ENCODE assay signal across 12 mouse cellular contexts in genomic region chr7:24448782-24449517, GRCm38 (mm10). TPM values are rescaled to one million over a fixed set of nuclear protein-coding genes. Genes with fewer than 3 reads are reported as not detected.
DNase-seq lines count a peak whose midpoint lies in the region; ATAC-seq lines count a peak whose summit lies in the region.
"Had no signal": no experiment of that assay in that cellular context is flagged by ENCODE, and none has a peak within 500 bp of the region (broad histone marks: within the 10 kb centered on the region; RNA-seq: fewer than 3 reads in every experiment).

No protein-coding gene starts in this region.

- H3K9me3 ChIP-seq in liver, embryonic 16.5 days (replicated peaks; ENCODE audit: control insufficient read depth, low read length), result no peaks in the 10 kb centered on the region
- no peaks in the 10 kb centered on the region for H3K9me3 ChIP-seq in liver, embryonic 11.5 days (ENCODE audit: control insufficient read depth, low read length)
- H3K9me3 ChIP-seq in heart, embryonic 11.5 days (replicated peaks; ENCODE audit: control insufficient read depth, low read length), result no peaks in the 10 kb centered on the region
- H3K9me3 ChIP-seq: limb, embryonic 15.5 days had no signal

- H3K27ac ChIP-seq in liver, embryonic 16.5 days (ENCODE audit: low read length), result no peak overlapping the region
- no peak overlapping the region for H3K27ac ChIP-seq in liver, embryonic 11.5 days (ENCODE audit: low read depth, low read length)
- no peak overlapping the region for H3K27ac ChIP-seq in heart, embryonic 11.5 days (ENCODE audit: low read depth, low read length)
- H3K27ac ChIP-seq: limb, embryonic 15.5 days had no signal

- ATAC-seq in liver, embryonic 16.5 days (ENCODE audit: low read depth), result peak; percentile 32; the same call in 1 of the 2 replicates
- no peak for ATAC-seq in liver, embryonic 11.5 days (replicated peaks; ENCODE audit: low FRiP score)
- ATAC-seq in heart, embryonic 11.5 days (replicated peaks; ENCODE audit: insufficient number of reproducible peaks, low FRiP score, low TSS enrichment), result no peak

- H3K4me2 ChIP-seq in liver, embryonic 16.5 days (ENCODE audit: low read depth, low read length), result no peak overlapping the region
- H3K4me2 ChIP-seq in liver, embryonic 11.5 days, result no peak overlapping the region
- no peak overlapping the region for H3K4me2 ChIP-seq in heart, embryonic 11.5 days
- H3K4me2 ChIP-seq: limb, embryonic 15.5 days had no signal

- WGBS in liver, embryonic 16.5 days (ENCODE audit: insufficient replicate concordance), result 43% methylated on average over 14 of the region's 14 CpGs
- 56% methylated on average over 14 of the region's 14 CpGs for WGBS in liver, embryonic 11.5 days
- 41% methylated on average over 14 of the region's 14 CpGs for WGBS in heart, embryonic 11.5 days (ENCODE audit: insufficient replicate concordance)

- peaks cover 4% of the 10 kb centered on the region for H3K4me1 ChIP-seq in liver, embryonic 16.5 days (ENCODE audit: control insufficient read depth, low read depth, low read length)
- no peaks in the 10 kb centered on the region for H3K4me1 ChIP-seq in liver, embryonic 11.5 days (replicated peaks; ENCODE audit: control insufficient read depth, insufficient read depth, low read length)
- H3K4me1 ChIP-seq in heart, embryonic 11.5 days (ENCODE audit: control insufficient read depth, insufficient read depth, low read length), result no peaks in the 10 kb centered on the region

- H3K9ac ChIP-seq in liver, embryonic 16.5 days (ENCODE audit: low read depth, low read length), result no peak overlapping the region
- H3K9ac ChIP-seq in liver, embryonic 11.5 days (ENCODE audit: low read depth, low read length), result no peak overlapping the region
- H3K9ac ChIP-seq in heart, embryonic 11.5 days (ENCODE audit: low read depth, low read length), result no peak overlapping the region
- H3K9ac ChIP-seq: limb, embryonic 15.5 days had no signal

- H3K36me3 ChIP-seq in liver, embryonic 16.5 days (ENCODE audit: control insufficient read depth, insufficient read depth), result no peaks in the 10 kb centered on the region
- no peaks in the 10 kb centered on the region for H3K36me3 ChIP-seq in liver, embryonic 11.5 days (ENCODE audit: control insufficient read depth, insufficient read depth, low read length)
- no peaks in the 10 kb centered on the region for H3K36me3 ChIP-seq in heart, embryonic 11.5 days (ENCODE audit: control insufficient read depth, insufficient read depth, low read length)
- H3K36me3 ChIP-seq: limb, embryonic 15.5 days had no signal

- no peaks in the 10 kb centered on the region for H3K27me3 ChIP-seq in liver, embryonic 16.5 days (ENCODE audit: control insufficient read depth, insufficient read depth, low read depth, low read length)
- no peaks in the 10 kb centered on the region for H3K27me3 ChIP-seq in liver, embryonic 11.5 days (replicated peaks; ENCODE audit: control insufficient read depth, insufficient read depth, low read length)
- H3K27me3 ChIP-seq in heart, embryonic 11.5 days (ENCODE audit: control insufficient read depth, insufficient read depth, low read length), result no peaks in the 10 kb centered on the region
- H3K27me3 ChIP-seq: limb, embryonic 15.5 days had no signal

- no peak overlapping the region for H3K4me3 ChIP-seq in liver, embryonic 16.5 days (ENCODE audit: low read depth, low read length)
- H3K4me3 ChIP-seq in liver, embryonic 11.5 days (ENCODE audit: low read depth, low read length), result no peak overlapping the region
- H3K4me3 ChIP-seq in heart, embryonic 11.5 days (ENCODE audit: low read depth, low read length), result no peak overlapping the region
- H3K4me3 ChIP-seq: limb, embryonic 15.5 days had no signal

- DNase-seq in adrenal gland, adult (ENCODE audit: inconsistent age in 2 of 2, low spot score in 1 of 2), result peak; percentile 74 to 84
- DNase-seq in adrenal gland, postnatal 4 days (ENCODE audit: low spot score in 2 of 2), result no peak
- no peak for DNase-seq in liver, embryonic 11.5 days (ENCODE audit: low spot score)
- peak; percentile 53 for DNase-seq in adrenal gland, postnatal 10 days
- peak; percentile 20 for DNase-seq in retina, embryonic 14.5 days (ENCODE audit: low spot score)
- DNase-seq in spleen, postnatal 14 days (ENCODE audit: low spot score in 2 of 2), result no peak
- DNase-seq: midbrain, embryonic 14.5 days had no signal

RNA-seq across cellular contexts. Expression of gene Irgc1, which starts 3.1 kb away (rescaled TPM):
- total RNA-seq in adrenal gland, postnatal 4 days (2021), result not detected
- not detected in 2 replicates for polyA plus RNA-seq in liver, embryonic 16.5 days (2015; fragmentation: Nextera tagmentation; extraction: Ambion mirVana)
- polyA plus RNA-seq in liver, embryonic 11.5 days (2014; fragmentation: Nextera tagmentation; extraction: Ambion mirVana), result not detected in 2 replicates
- under 1 TPM in 1 of 2 experiments, not detected in 1; 0.27 TPM for total RNA-seq in adrenal gland, postnatal 10 days (2021)
- polyA plus RNA-seq in heart, embryonic 11.5 days (2014; fragmentation: Nextera tagmentation; extraction: Ambion mirVana), result not detected in 2 replicates
- total RNA-seq: gastrocnemius, adult 18-20 months; heart, postnatal 25 days had no signal
- polyA plus RNA-seq: midbrain, embryonic 14.5 days had no signal

RNA-seq across cellular contexts. Expression of gene Plaur, which starts 13.3 kb away (rescaled TPM):
- total RNA-seq in adrenal gland, postnatal 4 days (2021), result 10 to 100 TPM; 11.9 to 13.1 TPM
- polyA plus RNA-seq in liver, embryonic 16.5 days (2015; fragmentation: Nextera tagmentation; extraction: Ambion mirVana), result 5.9 and 6.6 TPM in 2 replicates
- polyA plus RNA-seq in liver, embryonic 11.5 days (2014; fragmentation: Nextera tagmentation; extraction: Ambion mirVana), result 5.6 and 5.7 TPM in 2 replicates
- total RNA-seq in adrenal gland, postnatal 10 days (2021), result 1 to 10 TPM; 6.7 to 9.4 TPM
- polyA plus RNA-seq in heart, embryonic 11.5 days (2014; fragmentation: Nextera tagmentation; extraction: Ambion mirVana), result 5.6 and 6.9 TPM in 2 replicates

RNA-seq across cellular contexts. Expression of gene Cadm4, which starts 32.9 kb away (rescaled TPM):
- 10 to 100 TPM; 12.6 to 17.7 TPM for total RNA-seq in adrenal gland, postnatal 4 days (2021)
- 0.24 TPM in 1 of 2 replicates, not detected in the other for polyA plus RNA-seq in liver, embryonic 16.5 days (2015; fragmentation: Nextera tagmentation; extraction: Ambion mirVana)
- polyA plus RNA-seq in liver, embryonic 11.5 days (2014; fragmentation: Nextera tagmentation; extraction: Ambion mirVana), result 0.25 and 0.27 TPM in 2 replicates
- 1 to 10 TPM; 6.4 to 8.6 TPM for total RNA-seq in adrenal gland, postnatal 10 days (2021)
- polyA plus RNA-seq in heart, embryonic 11.5 days (2014; fragmentation: Nextera tagmentation; extraction: Ambion mirVana), result 0.20 and 0.23 TPM in 2 replicates

RNA-seq across cellular contexts. Expression of gene Smg9, which starts 49.5 kb away (rescaled TPM):
- total RNA-seq in adrenal gland, postnatal 4 days (2021), result 10 to 100 TPM; 25.6 to 32.3 TPM
- polyA plus RNA-seq in liver, embryonic 16.5 days (2015; fragmentation: Nextera tagmentation; extraction: Ambion mirVana), result 12.8 and 14.3 TPM in 2 replicates
- 30.2 and 34.8 TPM in 2 replicates for polyA plus RNA-seq in liver, embryonic 11.5 days (2014; fragmentation: Nextera tagmentation; extraction: Ambion mirVana)
- 10 to 100 TPM; 19.5 to 24.1 TPM for total RNA-seq in adrenal gland, postnatal 10 days (2021)
- polyA plus RNA-seq in heart, embryonic 11.5 days (2014; fragmentation: Nextera tagmentation; extraction: Ambion mirVana), result 17.5 and 21.2 TPM in 2 replicates

RNA-seq across cellular contexts. Expression of gene Zfp428, which starts 57.9 kb away (rescaled TPM):
- 10 to 100 TPM; 11.1 to 16.2 TPM for total RNA-seq in adrenal gland, postnatal 4 days (2021)
- 2.7 and 3.2 TPM in 2 replicates for polyA plus RNA-seq in liver, embryonic 16.5 days (2015; fragmentation: Nextera tagmentation; extraction: Ambion mirVana)
- polyA plus RNA-seq in liver, embryonic 11.5 days (2014; fragmentation: Nextera tagmentation; extraction: Ambion mirVana), result 20.3 and 23.0 TPM in 2 replicates
- 1 to 10 TPM; 6.0 to 9.1 TPM for total RNA-seq in adrenal gland, postnatal 10 days (2021)
- 22.6 and 26.0 TPM in 2 replicates for polyA plus RNA-seq in heart, embryonic 11.5 days (2014; fragmentation: Nextera tagmentation; extraction: Ambion mirVana)

Comparison
In these comparisons a context has a peak if more than half of its experiments do, and no peak if none do; other contexts are left out.
1. DNase-seq: peak in adrenal gland, adult (2 of 2), adrenal gland, postnatal 10 days (single experiment) and retina, embryonic 14.5 days (single experiment); none in adrenal gland, postnatal 4 days (0 of 2), liver, embryonic 11.5 days (single experiment) and spleen, postnatal 14 days (0 of 2).